Mouse (Mus musculus) naive thymus-derived CD4-positive, alpha-beta T cell, adult 2 months (primary cell): ENCODE results near the gene Gm49486.

Experiments
- DNase-seq: peaks from one replicate; pipeline ENCODE4 v3.0.0-alpha.2; 2011; ENCODE audit warnings: low read depth

The Gm49486 gene

GRCm38 (mm10) chr15:79229058-79229821 lies at the start of gene Gm49486, which contains the start of gene Pick1:
Gm49486 (plus strand) TSS chr15:79229391.
Pick1 (plus strand) TSS chr15:79229173.
- DNase-seq, result peak; percentile 90

DNA sequence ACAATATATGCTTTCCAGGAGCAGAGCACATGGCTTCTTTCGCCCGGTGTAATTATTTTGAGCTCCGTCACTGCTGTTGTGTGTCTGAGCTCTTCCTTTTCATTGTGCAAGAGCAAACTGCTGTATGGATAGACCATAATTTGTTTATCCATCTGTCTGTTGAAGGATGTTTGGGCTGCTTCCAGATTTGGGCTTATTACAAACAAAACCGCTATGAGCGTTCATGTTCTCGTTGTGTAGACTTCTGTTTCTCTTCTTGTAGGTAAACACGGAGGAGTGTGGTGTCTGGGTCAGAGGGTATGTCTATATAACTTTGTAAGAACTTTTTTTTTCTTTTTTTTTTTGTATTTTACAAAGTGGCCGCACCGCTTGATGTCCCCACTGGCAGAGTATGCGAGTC lies 44.0 kb upstream of the Gm49486 start:
- no peak for DNase-seq

- DNase-seq, result no peak
Observed at GRCm38 (mm10) chr15:79187819-79188218, 41.4 kb upstream of the Gm49486 start.

DNA sequence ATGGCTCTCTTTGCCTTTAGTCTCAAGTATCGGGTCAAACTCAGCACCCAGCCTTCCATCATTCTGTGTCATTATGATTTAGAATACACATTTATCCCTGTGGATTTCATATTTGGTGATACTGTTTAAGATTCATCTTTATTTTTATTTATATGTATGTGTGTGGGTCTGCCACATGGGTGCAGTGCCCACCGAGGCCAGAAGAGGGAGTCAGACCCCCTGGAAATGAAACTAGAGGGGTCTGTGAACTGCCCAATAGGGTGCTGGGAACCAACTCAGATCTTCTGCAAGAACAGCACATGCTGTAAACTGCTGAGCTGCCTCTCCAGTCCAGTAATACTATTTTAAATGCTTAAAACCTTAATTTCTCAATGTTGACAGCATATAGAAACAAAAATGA lies 37.8 kb upstream of the Gm49486 start:
- DNase-seq, result no peak

GRCm38 (mm10) chr15:79192450-79192849 lies 36.7 kb upstream of the Gm49486 start:
- no peak for DNase-seq

GRCm38 (mm10) chr15:79192885-79193845 lies 36.0 kb upstream of the Gm49486 start:
- DNase-seq, result no peak

DNA sequence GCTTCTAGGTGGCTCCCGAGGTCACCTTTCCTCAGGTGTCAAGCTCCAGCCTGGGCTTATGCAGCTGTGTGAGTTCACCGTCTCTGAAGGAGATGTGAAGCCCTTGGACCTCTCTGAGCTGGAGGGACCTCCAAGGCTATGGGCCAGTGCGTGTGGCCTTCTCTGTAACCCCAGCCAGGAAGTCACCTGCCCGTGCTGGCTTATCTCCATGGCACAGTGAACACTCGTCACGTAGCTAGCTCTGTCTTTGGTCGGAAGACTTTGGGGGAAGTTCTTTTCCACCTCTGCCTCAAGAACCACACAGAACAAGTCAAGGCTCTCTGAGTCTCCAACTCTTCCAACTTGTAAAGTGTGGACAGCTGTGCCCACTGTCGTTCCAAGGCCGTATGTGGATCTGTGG lies 35.1 kb upstream of the Gm49486 start:
- DNase-seq, result no peak

DNA sequence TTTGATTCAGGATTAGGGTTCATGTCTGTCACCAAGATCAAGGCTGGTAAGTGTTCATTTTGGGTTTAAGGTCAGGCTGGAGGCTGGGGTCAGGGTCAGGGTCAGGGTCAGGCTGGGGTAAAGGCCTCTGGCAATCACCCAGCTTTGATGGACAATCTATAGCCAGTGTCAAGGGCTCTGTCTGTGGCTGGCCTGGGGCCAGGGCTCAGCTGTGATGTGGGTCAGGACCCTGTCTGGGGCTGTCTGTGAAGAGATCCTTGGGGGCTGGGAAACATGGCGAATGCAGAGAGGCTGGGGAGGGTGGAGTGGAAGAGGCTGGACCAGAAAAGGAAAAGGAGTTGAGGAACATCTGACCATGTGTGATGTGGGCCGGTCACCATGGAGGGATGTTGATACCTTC lies 34.2 kb upstream of the Gm49486 start:
- no peak for DNase-seq

DNA sequence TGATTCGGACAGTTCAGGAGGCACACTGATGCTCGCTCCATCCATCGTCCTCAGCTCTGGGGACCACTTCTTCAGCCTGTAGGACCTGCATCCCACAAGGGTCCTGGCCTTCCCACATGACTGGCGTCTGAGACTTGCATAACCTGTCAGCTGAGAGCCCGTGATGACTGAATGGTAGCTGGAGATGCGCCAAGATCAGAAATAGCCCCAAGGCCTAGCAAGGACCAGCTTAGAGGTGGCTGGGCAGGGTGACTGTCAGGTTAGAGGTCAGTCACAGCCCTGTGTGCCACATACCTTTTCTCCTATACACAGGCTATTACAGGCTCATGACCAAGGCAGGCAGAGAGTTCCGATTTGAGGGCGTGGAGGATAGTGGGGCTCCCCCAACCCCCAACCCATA lies 33.7 kb upstream of the Gm49486 start:
- DNase-seq, result no peak

DNA sequence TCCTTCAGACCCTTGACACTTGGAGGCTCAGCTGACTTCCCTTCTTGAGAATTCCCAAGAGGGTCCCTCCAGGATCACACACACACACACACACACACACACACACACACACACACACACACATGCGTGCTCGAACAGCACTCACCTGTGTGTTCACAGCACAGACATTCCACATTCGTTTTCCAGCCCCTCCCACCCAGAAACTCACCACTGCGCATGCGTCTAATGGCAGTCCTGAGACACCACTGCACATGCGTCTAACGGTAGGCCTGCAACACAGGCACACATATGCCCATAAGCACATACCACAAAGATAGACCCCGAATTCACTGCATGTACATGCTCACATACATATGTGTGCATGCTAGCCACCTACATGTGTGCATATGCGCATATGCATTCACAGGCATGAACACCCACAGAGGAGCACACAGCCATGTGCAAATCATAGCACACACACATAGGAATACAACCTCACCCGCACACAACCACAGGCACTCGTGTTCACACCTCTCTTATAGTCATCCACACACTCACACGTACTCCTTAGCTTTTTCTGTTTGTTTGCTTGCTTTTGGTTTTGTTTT lies 29.7 kb upstream of the Gm49486 start:
- no peak for DNase-seq

DNA sequence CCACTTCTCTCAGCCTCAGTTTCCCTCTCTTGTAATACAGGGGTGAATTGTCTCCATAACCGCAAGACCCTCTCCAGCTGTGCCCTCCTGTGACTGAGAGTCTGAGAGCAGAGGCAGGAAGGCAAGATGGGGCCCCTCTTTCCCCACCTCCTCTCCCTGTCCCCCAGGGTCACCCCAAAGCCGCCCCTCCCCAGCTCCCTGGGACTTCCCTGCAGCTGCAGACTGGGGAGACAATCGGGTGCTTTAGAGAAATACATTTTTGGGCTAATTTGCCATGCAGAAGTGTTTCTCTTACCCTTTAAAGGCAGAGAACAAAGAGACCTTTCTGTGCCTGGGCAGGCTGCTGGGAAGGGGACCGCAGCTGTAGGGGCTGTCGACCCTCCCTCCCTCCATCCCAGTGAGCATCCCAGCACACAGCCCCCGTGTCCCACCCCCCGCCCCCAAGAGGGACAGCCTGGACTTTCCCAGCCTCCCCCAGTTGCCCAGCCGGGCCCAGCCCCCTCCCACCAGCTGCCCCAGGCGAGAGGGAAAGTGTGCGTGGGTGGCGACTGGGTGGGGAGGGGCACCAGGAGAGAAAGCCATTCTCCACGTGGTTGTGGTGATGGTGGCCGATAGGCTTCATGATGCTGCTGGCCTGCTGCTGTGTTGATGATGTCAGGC lies 27.6 kb upstream of the Gm49486 start:
- DNase-seq, result no peak

GRCm38 (mm10) chr15:79202575-79202974 lies 26.6 kb upstream of the Gm49486 start:
- no peak for DNase-seq

DNA sequence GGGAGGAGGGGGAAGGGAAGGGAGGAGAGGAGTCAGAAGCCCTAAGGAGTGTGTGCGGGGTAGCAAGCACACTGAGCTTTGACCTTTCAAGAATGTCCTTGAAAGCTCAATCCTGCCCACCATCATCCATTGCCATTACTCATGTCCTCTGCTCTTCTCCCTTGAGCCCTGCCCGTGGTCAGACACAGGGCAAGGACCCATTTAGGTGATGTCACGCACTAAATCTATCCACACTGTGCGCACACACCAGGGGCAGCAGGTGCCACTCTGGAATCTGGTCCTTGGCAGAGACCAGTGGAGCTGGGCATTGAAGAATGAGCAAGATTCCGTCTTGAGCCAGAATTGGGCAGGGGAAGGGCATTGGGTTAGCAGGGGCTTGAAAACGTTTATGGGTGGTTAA lies 21.0 kb upstream of the Gm49486 start:
- DNase-seq, result no peak

DNA sequence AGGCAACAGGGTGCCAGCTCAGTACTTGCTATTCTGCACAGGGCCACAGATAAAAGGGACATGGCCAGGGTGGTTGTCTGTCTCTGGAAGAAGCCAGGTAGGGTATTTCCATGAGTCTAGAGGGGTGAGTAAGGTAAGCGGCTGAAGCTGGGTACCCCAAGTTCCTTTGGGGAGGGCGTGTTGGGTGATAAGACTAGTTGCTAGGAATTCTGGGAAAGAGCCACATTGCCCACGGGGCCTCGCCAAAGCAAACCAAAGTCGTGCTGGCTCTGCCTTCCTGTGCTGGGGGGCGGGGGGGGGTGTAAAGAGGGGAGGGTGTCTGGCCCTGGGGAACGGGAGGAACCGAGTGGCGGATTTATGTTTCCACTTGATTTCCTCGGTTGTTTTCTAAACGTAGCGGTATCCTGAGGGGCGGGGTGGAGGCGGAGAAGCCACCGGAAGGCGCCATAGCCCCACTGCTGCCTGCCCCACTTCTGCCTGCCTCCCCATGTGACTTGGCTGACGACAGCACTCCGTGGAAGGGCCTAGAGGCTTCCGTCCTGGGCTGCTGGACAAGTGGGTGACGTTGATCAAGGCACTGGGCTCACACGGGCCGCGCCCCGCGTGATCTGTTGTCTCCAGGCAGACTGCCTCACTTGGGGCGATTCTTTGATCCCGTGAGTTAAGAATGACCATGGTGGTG lies 20.3 kb upstream of the Gm49486 start:
- DNase-seq, result peak; percentile 82

GRCm38 (mm10) chr15:79210357-79210756 lies 18.8 kb upstream of the Gm49486 start:
- no peak for DNase-seq

- DNase-seq, result no peak
Observed at GRCm38 (mm10) chr15:79212750-79213446, 16.3 kb upstream of the Gm49486 start.

- DNase-seq, result no peak
Observed at GRCm38 (mm10) chr15:79213591-79213990, 15.6 kb upstream of the Gm49486 start.

DNA sequence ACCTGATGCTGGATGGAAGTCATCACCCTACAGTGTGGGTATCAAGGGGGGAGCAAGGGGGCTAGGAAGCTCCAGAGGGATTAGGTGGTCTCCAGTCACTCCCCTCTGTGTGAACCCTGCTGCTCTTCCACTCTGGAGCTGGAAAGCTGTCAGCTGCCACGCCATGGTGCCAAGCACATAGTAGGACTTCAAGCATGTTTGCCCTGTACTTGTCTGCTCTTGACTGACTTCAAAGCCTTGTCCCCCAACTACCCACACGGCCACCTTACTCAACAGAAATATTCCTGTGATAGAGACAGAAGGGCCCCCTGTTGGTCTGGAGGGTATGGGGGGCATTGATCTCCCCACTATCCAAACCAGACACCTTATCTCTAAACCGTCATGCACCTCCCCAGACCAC lies 13.0 kb upstream of the Gm49486 start:
- DNase-seq, result no peak

DNA sequence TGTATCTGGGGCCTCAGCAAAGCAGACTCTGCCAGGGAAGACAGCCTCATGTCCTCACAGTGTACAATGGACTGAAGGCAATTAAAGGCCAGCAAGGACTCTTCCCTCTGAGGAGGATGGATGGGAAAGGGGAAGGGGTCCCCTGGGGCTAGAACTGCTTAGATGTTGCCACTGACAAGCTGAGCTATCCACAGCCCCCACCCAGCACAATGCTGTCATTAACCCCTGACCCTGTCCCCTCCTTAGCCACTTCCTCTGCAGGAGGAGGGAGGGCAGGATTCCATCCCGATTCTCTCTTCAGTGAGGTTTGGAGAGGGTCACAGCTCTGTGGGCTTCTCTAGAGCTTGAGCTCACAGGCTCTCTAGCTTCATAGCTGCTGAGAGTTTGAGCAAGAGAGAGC lies 9.6 kb upstream of the Gm49486 start:
- no peak for DNase-seq

- DNase-seq, result no peak
Observed at GRCm38 (mm10) chr15:79223641-79224040, 5.5 kb upstream of the Gm49486 start.

DNA sequence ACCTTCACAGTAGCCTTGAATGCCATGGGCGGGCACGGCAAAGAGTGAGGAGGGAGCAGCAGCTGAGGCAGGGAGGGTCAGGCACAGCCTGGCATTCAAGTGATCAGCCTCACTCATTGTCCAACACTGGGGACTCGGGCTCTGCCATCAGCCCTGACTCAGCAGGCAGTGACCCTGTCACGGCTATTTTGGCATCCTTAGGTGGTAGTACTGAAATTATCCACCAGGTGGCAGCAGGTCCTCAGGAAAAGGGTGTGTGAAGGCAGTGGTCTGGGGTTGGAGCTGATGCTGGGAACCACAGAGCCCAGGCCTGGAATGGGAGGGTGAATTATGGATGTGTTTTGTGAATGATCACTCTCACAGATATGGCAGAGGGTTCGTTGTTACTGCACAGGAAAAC lies 4.5 kb upstream of the Gm49486 start:
- DNase-seq, result peak; percentile 90
